Mouse (Mus musculus): ENCODE results near the gene Grrp1.

DNA sequence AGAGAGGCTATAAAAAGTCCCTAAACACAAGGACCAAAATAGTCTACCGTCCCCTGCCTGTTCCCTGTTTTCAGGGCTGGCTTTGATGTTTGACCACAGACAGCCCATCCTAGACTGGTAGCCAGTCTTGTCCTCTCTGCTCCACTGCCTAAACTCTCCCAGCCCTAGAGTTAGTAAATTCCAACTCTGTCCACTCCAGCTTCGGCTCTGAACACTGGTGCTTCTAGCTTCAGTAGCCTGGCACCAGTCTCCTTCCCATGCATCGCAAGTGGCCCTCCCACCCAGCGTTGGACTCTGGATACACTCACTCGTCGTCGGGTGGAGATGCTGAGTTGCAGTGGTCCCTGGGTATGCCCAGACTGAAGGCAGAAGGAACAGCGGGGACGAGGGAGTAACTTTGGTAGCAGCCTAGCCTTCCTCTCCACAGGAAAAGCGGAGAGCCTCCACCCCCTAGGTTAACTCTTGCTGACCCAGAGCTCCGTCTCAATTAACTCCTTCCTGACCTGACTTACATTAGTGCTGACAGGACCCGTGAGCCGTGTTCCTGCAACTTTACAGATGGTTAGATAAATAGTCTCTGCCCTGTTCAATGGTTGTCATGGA lies at the start of gene Grrp1:
- TF ChIP-seq CTCF (conservative IDR thresholded peaks at IDR 0.05; ENCODE audit: insufficient read depth, insufficient read length, low read depth, low read length) = no peak
- TF ChIP-seq POLR2A (IDR thresholded peaks at IDR 0.05; ENCODE audit: low read depth, low read length) = peak; percentile 46
